Mouse (Mus musculus): Measurements from ENCODE around the gene Dll1. TPM values are rescaled to one million over a fixed set of nuclear protein-coding genes. Genes with fewer than 3 reads are reported as not detected.

The Dll1 gene
- polyA plus RNA-seq (2014; fragmentation: Illumina TruSeq; extraction: RNeasy Lipid Tissue Mini Kit (QIAGEN cat#74804); ENCODE audit: low read depth, low replicate concordance): 2.3 TPM

GRCm38 (mm10) chr17:15376494-15377181 is at the start of gene Dll1:
Gene Dll1, minus strand, starts transcription at chr17:15376872.

GRCm38 (mm10) chr17:15395997-15396675 is 19.5 kb upstream of the Dll1 start, which contains the start of gene Fam120b:
Gene Fam120b, plus strand, starts transcription at chr17:15396202.

Other genes starting within 250 kb of the Dll1 start
- gene Fam120b, start 19.3 kb upstream of the Dll1 start, polyA plus RNA-seq (2014; fragmentation: Illumina TruSeq; extraction: RNeasy Lipid Tissue Mini Kit (QIAGEN cat#74804); ENCODE audit: low read depth, low replicate concordance): 10.6 TPM
- gene Psmb1, start 122.9 kb upstream of the Dll1 start, polyA plus RNA-seq (2014; fragmentation: Illumina TruSeq; extraction: RNeasy Lipid Tissue Mini Kit (QIAGEN cat#74804); ENCODE audit: low read depth, low replicate concordance): 131 TPM
- 33.2 TPM for gene Tbp, start 123.0 kb upstream of the Dll1 start, polyA plus RNA-seq (2014; fragmentation: Illumina TruSeq; extraction: RNeasy Lipid Tissue Mini Kit (QIAGEN cat#74804); ENCODE audit: low read depth, low replicate concordance)
- 34.9 TPM for gene Pdcd2, start 150.4 kb upstream of the Dll1 start, polyA plus RNA-seq (2014; fragmentation: Illumina TruSeq; extraction: RNeasy Lipid Tissue Mini Kit (QIAGEN cat#74804); ENCODE audit: low read depth, low replicate concordance)
- 7.0 TPM for gene Prdm9, start 187.5 kb upstream of the Dll1 start, polyA plus RNA-seq (2014; fragmentation: Illumina TruSeq; extraction: RNeasy Lipid Tissue Mini Kit (QIAGEN cat#74804); ENCODE audit: low read depth, low replicate concordance)

Measured in liver, adult 10 weeks (tissue).